Mouse (Mus musculus) cerebellum, adult 11 months (tissue): ENCODE results near the gene Tada3.

Source experiments
- DNase-seq: peaks from one replicate; pipeline ENCODE4 v3.0.0; 2022

Tada3 gene

GRCm38 (mm10) chr6:113377496-113378385 lies at the start of gene Tada3, which contains the start of gene Arpc4:
Gene Tada3 (minus strand): TSS chr6:113377883.
Gene Arpc4 (plus strand): TSS chr6:113378115.
- peak; percentile 87 for DNase-seq

- DNase-seq, result no peak
Measured at GRCm38 (mm10) chr6:113427397-113427796, 49.7 kb upstream of the Tada3 start.

GRCm38 (mm10) chr6:113426696-113427095 lies 49.0 kb upstream of the Tada3 start:
- DNase-seq, result no peak

- no peak for DNase-seq
Measured at GRCm38 (mm10) chr6:113424187-113424586, 46.5 kb upstream of the Tada3 start.

- DNase-seq, result no peak
Measured at GRCm38 (mm10) chr6:113423000-113423399, 45.3 kb upstream of the Tada3 start.

GRCm38 (mm10) chr6:113419199-113419587 lies 41.5 kb upstream of the Tada3 start, which contains the start of gene Rpusd3:
Gene Rpusd3 (minus strand): TSS chr6:113419340.
- peak; percentile 98 for DNase-seq

- DNase-seq, result no peak
Measured at GRCm38 (mm10) chr6:113418441-113419198, 40.9 kb upstream of the Tada3 start.

- DNase-seq, result no peak
Measured at GRCm38 (mm10) chr6:113416416-113416815, 38.7 kb upstream of the Tada3 start.

- DNase-seq, result no peak
Measured at GRCm38 (mm10) chr6:113410001-113410400, 32.3 kb upstream of the Tada3 start.

- DNase-seq, result no peak
Measured at GRCm38 (mm10) chr6:113406683-113407082, 29.0 kb upstream of the Tada3 start.

- no peak for DNase-seq
Measured at GRCm38 (mm10) chr6:113405483-113405882, 27.8 kb upstream of the Tada3 start.

GRCm38 (mm10) chr6:113404649-113405448 lies 27.2 kb upstream of the Tada3 start:
- DNase-seq, result no peak

- no peak for DNase-seq
Measured at GRCm38 (mm10) chr6:113402094-113402493, 24.4 kb upstream of the Tada3 start.

- no peak for DNase-seq
Measured at GRCm38 (mm10) chr6:113396270-113397030, 18.8 kb upstream of the Tada3 start.

GRCm38 (mm10) chr6:113395501-113395900 lies 17.8 kb upstream of the Tada3 start:
- no peak for DNase-seq

GRCm38 (mm10) chr6:113394811-113395210 lies 17.1 kb upstream of the Tada3 start:
- DNase-seq, result no peak

GRCm38 (mm10) chr6:113393951-113394350 lies 16.3 kb upstream of the Tada3 start:
- no peak for DNase-seq

GRCm38 (mm10) chr6:113392387-113393071 lies 14.8 kb upstream of the Tada3 start:
- DNase-seq, result peak; percentile 41

GRCm38 (mm10) chr6:113392015-113392386 lies 14.3 kb upstream of the Tada3 start:
- no peak for DNase-seq

GRCm38 (mm10) chr6:113390715-113391114 lies 13.0 kb upstream of the Tada3 start:
- DNase-seq, result no peak

GRCm38 (mm10) chr6:113388960-113389359 lies 11.3 kb upstream of the Tada3 start, which contains the start of gene Ttll3:
Gene Ttll3 (plus strand): TSS chr6:113389260.
- DNase-seq, result no peak
